Mouse (Mus musculus): ENCODE data around the gene Tmem109.

The Tmem109 gene

DNA sequence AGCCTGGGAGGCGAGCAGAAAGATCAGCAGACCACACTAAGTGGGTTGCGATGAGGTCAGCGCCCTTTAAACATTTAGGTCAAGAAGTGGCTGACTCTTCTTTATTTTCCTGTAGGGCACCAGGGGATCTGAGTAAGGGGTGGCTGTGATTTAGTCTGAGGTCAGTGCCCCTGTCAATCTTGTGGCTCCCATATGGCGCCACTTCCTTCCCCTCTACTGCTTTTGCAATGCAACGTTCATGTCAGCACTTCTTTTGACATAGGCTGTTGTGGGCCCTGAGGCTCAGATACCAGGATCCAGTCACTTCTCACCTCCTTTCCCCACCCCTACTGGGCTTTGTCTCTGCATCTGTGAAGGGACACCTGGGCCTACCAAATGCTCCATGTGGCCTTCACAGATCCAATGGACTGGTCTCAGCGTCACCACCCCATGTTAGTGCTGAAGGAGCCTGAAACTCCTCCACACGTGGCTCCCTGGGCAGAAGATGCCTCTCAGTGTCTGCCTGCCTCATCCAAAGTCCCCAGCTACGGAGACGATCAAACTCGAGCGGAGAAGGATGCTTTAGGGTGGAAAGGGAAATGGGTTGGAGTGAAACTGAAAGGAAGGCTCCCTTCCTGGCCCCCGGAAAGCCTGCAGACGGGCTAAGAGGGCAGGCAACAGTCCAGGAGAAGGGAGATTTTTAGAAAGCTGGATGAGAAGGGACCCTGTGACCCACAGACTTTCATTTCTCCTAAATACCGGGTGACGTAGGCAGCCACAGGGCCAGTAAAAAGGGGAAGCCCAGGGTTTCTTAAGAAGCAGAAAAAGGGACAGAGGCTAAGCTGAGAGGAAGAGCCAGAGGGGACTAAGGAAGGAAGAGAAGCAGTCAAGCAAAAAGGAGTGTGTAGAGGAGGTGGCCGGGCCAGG lies 39.8 kb downstream of the Tmem109 start:
- in situ Hi-C loops (cut with MboI, MseI), result no loop called here

DNA sequence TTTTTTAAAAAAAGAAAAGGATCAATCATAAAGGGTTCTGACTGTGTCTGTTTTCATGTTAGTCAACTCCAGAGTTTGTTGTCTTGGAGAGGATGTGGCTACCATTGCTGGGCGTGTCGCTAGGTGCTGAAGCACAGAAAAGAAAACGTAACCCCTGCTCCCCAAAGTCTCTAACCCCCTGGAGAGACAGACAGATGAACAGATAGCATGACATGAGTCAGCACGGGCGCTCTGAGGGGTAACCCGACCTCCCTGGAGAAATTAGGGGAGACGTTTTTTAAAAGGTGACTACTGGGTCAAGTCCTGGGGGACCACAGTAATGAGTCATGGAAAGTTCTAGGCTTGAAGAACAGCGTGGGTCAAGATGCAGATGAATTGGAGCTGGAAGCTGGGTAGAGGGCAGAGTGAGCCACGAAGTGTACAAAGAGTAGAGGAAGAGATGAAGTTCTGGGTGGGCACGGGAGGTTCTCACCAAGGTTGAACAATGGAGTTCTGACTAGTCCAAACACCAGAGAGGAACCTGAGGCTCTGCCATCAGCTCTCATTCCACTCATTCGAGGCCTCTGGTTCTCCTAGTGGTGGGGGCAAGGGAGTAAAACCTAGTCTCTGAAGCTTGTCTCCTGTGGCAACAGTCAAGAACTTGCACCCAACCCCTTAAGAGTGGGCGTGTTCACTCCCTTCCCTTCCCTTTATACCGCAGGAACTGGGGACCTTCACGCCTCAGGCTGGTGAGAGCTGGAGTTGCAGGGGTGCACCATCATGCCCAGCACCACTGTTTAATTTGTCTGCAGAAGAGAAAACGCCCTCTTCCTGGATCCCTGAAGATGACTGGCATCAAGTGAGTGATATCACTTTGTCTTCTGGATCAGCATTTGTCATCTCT lies 42.5 kb downstream of the Tmem109 start, which contains the start of gene Slc15a3:
Gene Slc15a3, plus strand, starts transcription at position 718 of the 883 bp plus-strand sequence.
- in situ Hi-C loops (cut with MboI, MseI), result loop anchor here (5.0 kb wide), 1 partner anchor 38 kb away; no protein-coding TSS in a partner anchor

DNA sequence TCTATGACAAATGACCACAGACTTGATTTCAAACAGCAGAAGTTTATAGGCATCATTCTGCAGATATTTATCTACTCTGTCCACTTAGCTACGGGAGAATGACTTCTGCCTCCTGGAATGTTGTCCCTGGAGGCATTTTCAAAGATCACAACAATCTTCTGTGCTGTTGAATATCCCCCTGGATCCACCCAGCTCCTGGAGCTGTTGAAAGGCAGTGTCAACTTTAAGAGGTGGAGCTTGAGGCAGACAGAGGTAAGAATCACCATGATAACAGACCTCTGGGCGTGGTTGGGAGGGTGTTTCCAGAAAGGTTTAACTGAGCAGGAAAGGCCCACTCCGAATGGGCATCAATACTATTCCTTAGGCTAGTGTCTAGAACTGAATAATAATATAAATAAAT lies 46.1 kb downstream of the Tmem109 start:
- in situ Hi-C loops (cut with MboI, MseI), result loop anchor here (5.0 kb wide), 1 partner anchor 42 kb away; no protein-coding TSS in a partner anchor

DNA sequence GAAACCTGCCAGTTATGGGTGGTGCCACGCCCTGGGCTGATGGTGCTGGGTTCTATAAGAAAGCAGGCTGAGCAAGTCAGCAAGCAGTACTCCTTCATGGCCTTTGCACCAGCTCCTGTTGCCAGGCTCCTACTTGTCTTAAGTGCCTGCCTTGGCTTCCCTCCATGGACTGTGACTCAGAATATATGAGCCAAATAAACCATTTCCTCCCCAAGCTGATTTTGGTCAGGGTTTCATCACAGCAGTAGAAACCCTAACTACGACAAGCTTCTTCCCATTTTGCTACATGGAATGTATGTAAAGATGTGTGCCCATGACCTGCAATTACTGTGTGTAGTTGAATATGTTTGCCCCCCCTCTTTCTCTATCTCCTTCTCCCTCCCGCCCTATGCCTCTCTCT lies 48.2 kb downstream of the Tmem109 start:
- in situ Hi-C loops (cut with MboI, MseI), result no loop called here

DNA sequence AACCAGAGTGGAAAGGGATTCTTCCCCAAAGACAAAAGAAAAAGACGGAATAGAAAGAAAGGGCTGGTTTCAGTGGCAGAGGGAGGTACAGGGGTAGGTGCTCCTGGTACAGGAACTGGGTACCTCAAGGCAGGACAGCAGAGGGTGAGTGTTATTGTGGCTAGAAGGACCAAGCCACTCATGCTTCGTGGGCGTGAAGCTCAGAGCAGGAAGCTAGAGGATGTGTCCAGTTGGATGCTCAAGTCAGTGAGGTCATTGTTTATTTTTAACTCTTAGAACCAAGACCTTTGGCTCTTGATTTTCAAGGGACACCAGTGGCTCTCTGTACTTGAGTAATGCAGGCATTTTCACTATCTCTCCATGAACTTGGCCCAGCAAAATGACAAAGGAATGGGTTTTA lies 49.8 kb downstream of the Tmem109 start:
- in situ Hi-C loops (cut with MboI, MseI), result no loop called here

DNA sequence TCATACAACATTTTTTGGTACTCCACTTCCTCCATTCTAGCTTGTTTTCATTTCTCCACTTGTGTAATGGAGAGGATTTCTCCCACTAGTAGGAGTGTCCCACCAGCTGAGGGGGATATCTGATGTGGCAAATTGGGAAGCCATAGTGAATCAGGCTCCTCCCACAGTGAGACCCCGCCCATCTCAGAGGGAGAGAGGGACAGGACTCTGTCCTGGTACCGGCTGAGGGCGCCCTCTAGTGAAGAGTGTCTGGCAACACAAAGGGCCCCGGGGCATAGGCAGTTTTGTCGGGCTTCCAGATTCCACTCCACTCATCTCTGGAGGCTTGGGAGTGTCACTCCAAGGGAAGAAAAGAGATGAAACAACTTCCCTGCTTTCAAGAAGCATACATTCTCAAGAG lies 50.4 kb downstream of the Tmem109 start:
- in situ Hi-C loops (cut with MboI, MseI), result no loop called here

DNA sequence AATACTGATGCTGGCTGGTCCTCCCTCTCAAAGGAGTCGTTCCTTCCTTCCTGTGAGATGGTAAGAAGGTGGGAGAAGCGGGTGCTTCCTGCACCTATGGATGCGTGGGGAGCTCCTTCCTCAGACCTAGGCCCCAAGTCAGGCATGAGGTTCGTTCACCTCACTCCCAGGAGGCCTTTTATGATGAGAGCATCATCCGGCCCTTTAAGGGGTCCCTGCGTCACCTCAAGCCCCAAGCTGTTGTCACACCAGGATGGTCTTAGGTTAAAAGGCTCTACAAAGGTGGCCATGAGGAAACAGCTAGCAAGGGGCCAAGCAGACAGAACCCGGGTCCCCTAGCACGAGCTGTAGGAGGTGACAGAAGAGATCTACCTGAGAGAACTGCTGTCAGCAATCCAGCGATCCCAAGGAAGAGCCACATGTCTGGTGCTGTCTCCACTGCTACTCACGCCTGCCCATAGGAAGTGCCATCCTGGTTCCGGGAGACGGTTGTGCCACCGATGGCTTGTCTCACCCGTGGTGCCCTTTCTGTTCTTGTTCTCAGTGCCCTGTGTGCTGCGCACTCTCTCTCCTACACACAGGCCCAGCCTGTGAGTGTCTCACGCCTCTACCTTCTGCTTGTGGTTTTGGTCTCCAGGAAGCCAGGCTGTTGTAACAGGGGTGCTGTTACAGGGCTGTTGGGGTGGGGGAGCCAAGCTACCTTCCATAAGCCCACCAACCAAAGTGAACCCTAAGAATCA lies 52.2 kb downstream of the Tmem109 start, which contains the start of gene Cd6:
Gene Cd6, minus strand, starts transcription at position 623 of the 740 bp plus-strand sequence.
- in situ Hi-C loops (cut with MboI, MseI), result loop anchor here (5.0 to 10.0 kb wide), 2 partner anchors 92 to 1795 kb away; partner anchors contain the start of gene Cd5

DNA sequence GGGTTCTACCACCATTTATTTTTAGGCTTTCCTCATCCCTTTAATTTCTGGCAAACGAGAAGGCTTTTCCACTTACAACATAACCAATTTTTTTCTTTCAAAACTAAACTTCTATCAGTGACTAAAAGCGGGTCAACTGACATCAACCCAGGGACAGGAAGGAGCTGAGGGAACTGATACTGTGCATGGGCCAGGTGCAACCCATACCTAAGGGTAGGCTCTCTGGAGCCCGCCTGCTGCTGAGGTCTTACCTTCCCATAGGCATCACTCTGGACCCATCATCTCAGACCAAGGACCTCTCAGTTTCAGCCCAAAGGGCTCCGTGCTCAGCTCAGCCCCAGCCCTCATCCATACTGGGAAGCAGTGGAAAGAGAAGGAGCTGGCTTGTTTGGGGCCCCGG lies 53.5 kb downstream of the Tmem109 start:
- in situ Hi-C loops (cut with MboI, MseI), result loop anchor here (5.0 to 10.0 kb wide), 2 partner anchors 91 to 1796 kb away; partner anchors contain the start of gene Cd5

DNA sequence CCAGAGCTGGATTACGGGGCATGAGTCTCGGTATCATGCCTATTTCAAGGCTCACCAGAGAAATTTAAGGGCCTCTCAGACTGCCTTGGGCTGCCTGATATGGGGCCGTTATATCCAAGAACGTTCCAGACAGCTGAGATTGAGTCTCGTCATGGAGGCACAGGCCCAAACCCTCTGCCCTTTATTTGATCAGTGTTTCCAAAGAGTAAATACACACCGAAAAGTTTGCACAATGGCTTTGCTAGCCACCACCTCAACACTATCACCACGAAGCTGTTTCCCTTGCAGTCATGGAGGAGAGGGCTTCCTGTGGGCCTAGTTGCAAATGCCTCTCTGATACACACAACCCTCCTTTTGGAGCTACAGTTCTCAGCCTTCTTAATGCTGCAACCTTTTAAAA lies 57.7 kb downstream of the Tmem109 start:
- in situ Hi-C loops (cut with MboI, MseI), result loop anchor here (10.0 kb wide), 1 partner anchor 1801 kb away; no protein-coding TSS in a partner anchor

DNA sequence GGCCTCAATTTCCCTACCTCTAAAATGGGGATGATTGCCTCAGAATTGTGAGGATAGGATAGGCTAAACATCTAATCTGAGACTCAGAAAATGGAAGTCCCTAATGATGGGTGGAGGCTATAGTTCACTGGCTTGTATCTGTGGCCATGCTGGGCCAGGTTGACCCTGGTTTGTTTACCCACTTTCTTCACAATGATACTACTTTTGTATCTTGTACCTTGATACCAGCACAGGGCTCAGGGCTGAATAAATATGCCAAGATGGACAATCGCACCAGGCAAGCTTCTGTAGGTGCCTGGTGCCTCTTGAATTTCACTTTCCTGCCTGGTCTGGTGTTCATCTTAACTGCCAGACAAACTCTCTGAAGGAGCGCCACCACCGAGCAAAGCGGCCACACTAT lies 59.3 kb downstream of the Tmem109 start:
- in situ Hi-C loops (cut with MboI, MseI), result loop anchor here (10.0 kb wide), 1 partner anchor 1802 kb away; no protein-coding TSS in a partner anchor

DNA sequence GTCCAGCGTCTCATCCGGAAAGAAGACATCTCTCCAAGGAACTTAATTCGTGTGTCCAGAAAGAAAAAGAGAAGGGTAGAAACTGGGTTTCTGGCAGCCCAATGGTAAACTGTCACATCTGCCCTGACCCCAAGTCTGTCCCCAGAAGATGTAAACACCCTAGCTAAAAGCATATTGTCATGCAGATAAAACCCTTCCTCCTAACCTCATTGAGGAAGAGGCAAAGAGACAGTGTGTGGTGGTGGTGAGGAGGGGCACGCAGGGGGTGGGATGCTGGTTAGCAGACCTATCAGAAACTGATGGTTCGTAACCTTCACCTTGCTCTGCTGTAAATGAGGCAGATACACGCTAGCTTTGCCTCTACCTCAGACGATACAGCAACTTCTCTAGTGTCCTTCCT lies 60.5 kb downstream of the Tmem109 start:
- in situ Hi-C loops (cut with MboI, MseI), result loop anchor here (10.0 kb wide), 1 partner anchor 1803 kb away; no protein-coding TSS in a partner anchor
